Mouse (Mus musculus) gastrocnemius, postnatal 14 days (tissue): Measurements from ENCODE around the gene Arg1. TPM values are rescaled to one million over a fixed set of nuclear protein-coding genes. Genes with fewer than 3 reads are reported as not detected.

ENCODE experiments used
- DNase-seq: peaks from one replicate; pipeline ENCODE4 v3.0.0; 2021; ENCODE audit warnings: mixed read lengths
- intact Hi-C: fragments of 180-260 bp; cut with DNase I; formaldehyde crosslinking; loops from one replicate; pipeline ENCODE4 v1.15.1; 2025; ENCODE audit warnings: low total_unique reads
- long read RNA-seq, 2 experiments: library from polyadenylated mRNA; stranded (forward); transcript quantifications; one replicate each; pipeline ENCODE4 v2.0.0; 2021
- total RNA-seq, 2 experiments: library from RNA; stranded (reverse); gene quantifications; 2 replicates each; pipeline ENCODE4 v1.2.3; 2021

The Arg1 gene
- under 1 TPM in 1 of 2 experiments, not detected in 1; 0.23 TPM for total RNA-seq
- long read RNA-seq, experiment 1: 0 reads
- long read RNA-seq, experiment 2: 0 reads

- DNase-seq: peak; percentile 20
Observed at GRCm38 (mm10) chr10:24926962-24927720, at the start of gene Arg1. Arg1 (minus strand) TSS chr10:24927484.

GRCm38 (mm10) chr10:24973845-24974514 is 46.7 kb upstream of the Arg1 start:
- no peak for DNase-seq
- intact Hi-C loops: no loop called here

More at GRCm38 (mm10) chr10:24926962-24927720, at the start of gene Arg1:
- intact Hi-C loops: no loop called here

- intact Hi-C loops: no loop called here
- no peak for DNase-seq
Observed at GRCm38 (mm10) chr10:24973385-24973784, 46.1 kb upstream of the Arg1 start.

- DNase-seq: no peak
- intact Hi-C loops: no loop called here
Observed at GRCm38 (mm10) chr10:24972923-24973322, 45.6 kb upstream of the Arg1 start.

- intact Hi-C loops: loop anchor here (2.0 kb wide), 1 partner anchor 253 kb away; no protein-coding TSS in a partner anchor
- no peak for DNase-seq
Observed at GRCm38 (mm10) chr10:24965821-24966550, 38.7 kb upstream of the Arg1 start.

GRCm38 (mm10) chr10:24961889-24962288 is 34.6 kb upstream of the Arg1 start:
- no peak for DNase-seq

GRCm38 (mm10) chr10:24961112-24961511 is 33.8 kb upstream of the Arg1 start:
- intact Hi-C loops: no loop called here

More at GRCm38 (mm10) chr10:24961889-24962288, 34.6 kb upstream of the Arg1 start:
- intact Hi-C loops: no loop called here

GRCm38 (mm10) chr10:24959043-24959916 is 32.0 kb upstream of the Arg1 start:
- peak; percentile 12 for DNase-seq

More at GRCm38 (mm10) chr10:24961112-24961511, 33.8 kb upstream of the Arg1 start:
- no peak for DNase-seq

GRCm38 (mm10) chr10:24958280-24959042 is 31.2 kb upstream of the Arg1 start:
- no peak for DNase-seq
- intact Hi-C loops: no loop called here

More at GRCm38 (mm10) chr10:24959043-24959916, 32.0 kb upstream of the Arg1 start:
- intact Hi-C loops: no loop called here

- DNase-seq: no peak
- intact Hi-C loops: no loop called here
Observed at GRCm38 (mm10) chr10:24953876-24954275, 26.6 kb upstream of the Arg1 start.

GRCm38 (mm10) chr10:24952549-24952948 is 25.3 kb upstream of the Arg1 start:
- DNase-seq: peak; percentile 37
- intact Hi-C loops: no loop called here

- no peak for DNase-seq
- intact Hi-C loops: no loop called here
Observed at GRCm38 (mm10) chr10:24951575-24951974, 24.3 kb upstream of the Arg1 start.

- no peak for DNase-seq
- intact Hi-C loops: no loop called here
Observed at GRCm38 (mm10) chr10:24950223-24950622, 22.9 kb upstream of the Arg1 start.

GRCm38 (mm10) chr10:24948278-24948677 is 21.0 kb upstream of the Arg1 start:
- DNase-seq: no peak
- intact Hi-C loops: no loop called here

GRCm38 (mm10) chr10:24947871-24948270 is 20.6 kb upstream of the Arg1 start:
- intact Hi-C loops: no loop called here
- no peak for DNase-seq

- DNase-seq: no peak
- intact Hi-C loops: no loop called here
Observed at GRCm38 (mm10) chr10:24930143-24930542, 2.9 kb upstream of the Arg1 start.

GRCm38 (mm10) chr10:24928072-24928471 is 788 bp upstream of the Arg1 start:
- DNase-seq: no peak
- intact Hi-C loops: no loop called here

- intact Hi-C loops: no loop called here
- DNase-seq: no peak
Observed at GRCm38 (mm10) chr10:24926380-24926779, 904 bp downstream of the Arg1 start.
